Mouse (Mus musculus) cerebellum, postnatal 14 days (tissue): ENCODE measurements around the gene Wdr48.
A peak's percentile ranks its signal among the peaks of the same experiment; 100 is the strongest.

Source experiments
- DNase-seq, 2 experiments: peaks; one replicate each; pipeline ENCODE4 v3.0.0; 2021; ENCODE audit warnings: mixed read lengths in 2 of 2

The Wdr48 gene

GRCm38 (mm10) chr9:119970763-119971656 lies 76.3 kb downstream of the Wdr48 start:
- DNase-seq, result peak; percentile 93 to 96

GRCm38 (mm10) chr9:119972166-119972565 lies 77.5 kb downstream of the Wdr48 start:
- DNase-seq, result peak; percentile 52 to 54

GRCm38 (mm10) chr9:119972582-119972981 lies 77.9 kb downstream of the Wdr48 start:
- peak; percentile 77 to 81 for DNase-seq

- DNase-seq, result peak; percentile 60 to 74
Measured at GRCm38 (mm10) chr9:119973281-119973680, 78.6 kb downstream of the Wdr48 start.

- DNase-seq, result peak; percentile 52 to 77
Measured at GRCm38 (mm10) chr9:119973869-119974520, 79.3 kb downstream of the Wdr48 start.

- DNase-seq, result peak in 1 of 2 experiments; percentile 58
Measured at GRCm38 (mm10) chr9:119974609-119975008, 79.9 kb downstream of the Wdr48 start.

GRCm38 (mm10) chr9:119975286-119975685 lies 80.6 kb downstream of the Wdr48 start:
- DNase-seq, result no peak
